Mouse (Mus musculus) layer of hippocampus, adult 8-10 months (tissue): ENCODE results near the gene Srsf2. TPM values are rescaled to one million over a fixed set of nuclear protein-coding genes. Genes with fewer than 3 reads are reported as not detected.
"Not testable (repeated sequence)": the region's sequence is repeated elsewhere in the genome, so short reads cannot be mapped to it uniquely, and the experiment has no call there.

Source experiments
- DNase-seq, 2 experiments: peaks; one replicate each; pipeline ENCODE4 v3.0.0; 2022; ENCODE audit warnings: low spot score in 2 of 2
- total RNA-seq, 4 experiments: library from RNA; stranded (reverse); gene quantifications; 2 replicates each; pipeline ENCODE4 v1.2.4; 2022

Srsf2 gene
- total RNA-seq, 4 experiments from 2014 or later = 177 to 189 (median 181) TPM

GRCm38 (mm10) chr11:116832172-116832685 is 20.7 kb downstream of the Srsf2 start:
- no peak for DNase-seq

GRCm38 (mm10) chr11:116827534-116828165 is 25.2 kb downstream of the Srsf2 start, which contains the start of gene Mxra7:
Gene Mxra7, minus strand, starts transcription at chr11:116828046.
- DNase-seq = peak in 1 of 2 experiments; percentile 48

GRCm38 (mm10) chr11:116826550-116827504 is 26.1 kb downstream of the Srsf2 start:
- DNase-seq = no peak

GRCm38 (mm10) chr11:116825230-116825629 is 27.7 kb downstream of the Srsf2 start:
- DNase-seq = no peak

- DNase-seq = not testable (repeated sequence)
Observed at GRCm38 (mm10) chr11:116823885-116824284, 29.0 kb downstream of the Srsf2 start.

- DNase-seq = no peak
Observed at GRCm38 (mm10) chr11:116823255-116823654, 29.6 kb downstream of the Srsf2 start.

- no peak for DNase-seq
Observed at GRCm38 (mm10) chr11:116822626-116823025, 30.3 kb downstream of the Srsf2 start.

GRCm38 (mm10) chr11:116822215-116822614 is 30.7 kb downstream of the Srsf2 start:
- DNase-seq = no peak

- DNase-seq = no peak
Observed at GRCm38 (mm10) chr11:116821057-116821940, 31.6 kb downstream of the Srsf2 start.

GRCm38 (mm10) chr11:116819932-116820593 is 32.8 kb downstream of the Srsf2 start:
- no peak for DNase-seq

GRCm38 (mm10) chr11:116818722-116819121 is 34.2 kb downstream of the Srsf2 start:
- no peak for DNase-seq

GRCm38 (mm10) chr11:116817567-116817966 is 35.3 kb downstream of the Srsf2 start:
- DNase-seq = no peak

GRCm38 (mm10) chr11:116816769-116817168 is 36.1 kb downstream of the Srsf2 start:
- DNase-seq = no peak

- no peak for DNase-seq
Observed at GRCm38 (mm10) chr11:116814884-116815415, 37.9 kb downstream of the Srsf2 start.

GRCm38 (mm10) chr11:116814076-116814883 is 38.6 kb downstream of the Srsf2 start:
- DNase-seq = no peak

GRCm38 (mm10) chr11:116813610-116814009 is 39.3 kb downstream of the Srsf2 start:
- no peak for DNase-seq

- no peak for DNase-seq
Observed at GRCm38 (mm10) chr11:116812793-116813529, 39.9 kb downstream of the Srsf2 start.

- DNase-seq = peak; percentile 73 to 77
Observed at GRCm38 (mm10) chr11:116810983-116811901, 41.7 kb downstream of the Srsf2 start.
